ENCODE assay signal across 26 mouse cellular contexts in the genomic region with DNA sequence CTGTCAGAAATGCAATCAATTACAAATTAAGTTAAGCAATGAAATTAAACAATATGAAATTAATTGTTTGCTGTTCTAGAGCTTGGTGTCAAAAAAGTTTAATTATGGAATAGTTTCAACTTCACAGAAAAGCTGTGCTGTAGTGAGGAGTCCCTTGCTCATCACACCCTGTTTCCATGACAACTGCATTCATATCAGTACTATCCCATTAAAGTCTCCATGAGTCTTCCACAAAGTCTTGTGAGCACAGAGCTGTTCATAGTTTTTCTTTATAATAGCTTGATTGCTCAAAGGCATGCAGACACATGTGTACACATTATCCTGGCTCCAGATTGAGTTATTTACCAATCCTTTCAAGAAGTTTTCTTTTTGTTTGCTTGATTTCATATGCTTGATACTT.
A peak's percentile ranks its signal among the peaks of the same experiment; 100 is the strongest.
DNase-seq lines count a peak whose midpoint lies in the region; ATAC-seq and TF ChIP-seq lines count a peak whose summit lies in the region.
"Had no signal": no experiment of that assay in that cellular context is flagged by ENCODE, and none has a peak within 500 bp of the region (broad histone marks: within the 10 kb centered on the region; RNA-seq: fewer than 3 reads in every experiment).

No protein-coding gene starts in this region.

- peak; percentile 19 for DNase-seq in forebrain, embryonic 14.5 days (ENCODE audit: low spot score)
- no peak for DNase-seq in forebrain, postnatal 0 days
- peak; percentile 32 for DNase-seq in midbrain, postnatal 0 days (ENCODE audit: low spot score)
- no peak for DNase-seq in midbrain, embryonic 14.5 days
- DNase-seq: adrenal gland, adult 8-10 months; adrenal gland, postnatal 14 days; adrenal gland, postnatal 36 days; B cell, adult 2 months; cerebellum, adult 11 months; cerebellum, adult 18-20 months; cerebellum, adult 8-10 months; cerebellum, adult 9-11 months; cerebellum, postnatal 14 days; cerebellum, postnatal 36 days; embryo, embryonic 11 days had no signal

- TF ChIP-seq CTCF in forebrain, postnatal 0 days (IDR thresholded peaks at IDR 0.05; ENCODE audit: low read depth), result no peak
- no peak for TF ChIP-seq CTCF in midbrain, postnatal 0 days (IDR thresholded peaks at IDR 0.05)

- no peaks in the 10 kb centered on the region for H3K27me3 ChIP-seq in forebrain, embryonic 14.5 days (replicated peaks; ENCODE audit: control insufficient read depth, insufficient read depth, low read length)
- no peaks in the 10 kb centered on the region for H3K27me3 ChIP-seq in forebrain, embryonic 13.5 days
- H3K27me3 ChIP-seq in forebrain, postnatal 0 days (ENCODE audit: insufficient read depth, low read length), result no peaks in the 10 kb centered on the region
- no peaks in the 10 kb centered on the region for H3K27me3 ChIP-seq in forebrain, embryonic 15.5 days
- no peaks in the 10 kb centered on the region for H3K27me3 ChIP-seq in midbrain, postnatal 0 days (ENCODE audit: insufficient read depth, low read length)
- H3K27me3 ChIP-seq in midbrain, embryonic 14.5 days (ENCODE audit: control insufficient read depth, insufficient read depth, low read length), result no peaks in the 10 kb centered on the region
- H3K27me3 ChIP-seq: CH12.LX; embryonic facial prominence, embryonic 13.5 days; embryonic facial prominence, embryonic 15.5 days; Patski had no signal

- no peak overlapping the region for H3K4me3 ChIP-seq in forebrain, embryonic 14.5 days (ENCODE audit: low read depth, low read length)
- no peak overlapping the region for H3K4me3 ChIP-seq in forebrain, embryonic 13.5 days
- H3K4me3 ChIP-seq in forebrain, postnatal 0 days (ENCODE audit: low read depth, low read length), result no peak overlapping the region
- H3K4me3 ChIP-seq in forebrain, embryonic 15.5 days, result no peak overlapping the region
- no peak overlapping the region for H3K4me3 ChIP-seq in midbrain, postnatal 0 days (ENCODE audit: low read depth, low read length)
- no peak overlapping the region for H3K4me3 ChIP-seq in midbrain, embryonic 14.5 days (replicated peaks; ENCODE audit: low read depth, low read length)
- H3K4me3 ChIP-seq: embryonic facial prominence, embryonic 13.5 days; embryonic facial prominence, embryonic 15.5 days; erythroblast, embryonic 14.5 days; forebrain, embryonic 10.5 days had no signal

- ATAC-seq in forebrain, embryonic 14.5 days, result no peak
- no peak for ATAC-seq in forebrain, embryonic 13.5 days
- ATAC-seq in forebrain, postnatal 0 days, result peak; percentile 82
- no peak for ATAC-seq in forebrain, embryonic 15.5 days (replicated peaks)
- no peak for ATAC-seq in midbrain, postnatal 0 days (ENCODE audit: low FRiP score)
- no peak for ATAC-seq in midbrain, embryonic 14.5 days (ENCODE audit: low FRiP score, low TSS enrichment)
- ATAC-seq: activated CD4-positive, CD25-positive, alpha-beta regulatory T cell, adult 4 months; CD4-positive, CD25-positive, alpha-beta regulatory T cell, adult 4 months; Patski had no signal

- no peaks in the 10 kb centered on the region for H3K9me3 ChIP-seq in forebrain, embryonic 14.5 days (replicated peaks; ENCODE audit: control insufficient read depth, low read length)
- no peaks in the 10 kb centered on the region for H3K9me3 ChIP-seq in forebrain, embryonic 13.5 days (replicated peaks)
- no peaks in the 10 kb centered on the region for H3K9me3 ChIP-seq in forebrain, postnatal 0 days (ENCODE audit: low read length)
- no peaks in the 10 kb centered on the region for H3K9me3 ChIP-seq in forebrain, embryonic 15.5 days
- no peaks in the 10 kb centered on the region for H3K9me3 ChIP-seq in midbrain, postnatal 0 days (ENCODE audit: low read length)
- H3K9me3 ChIP-seq in midbrain, embryonic 14.5 days (ENCODE audit: control insufficient read depth, low read length), result no peaks in the 10 kb centered on the region
- H3K9me3 ChIP-seq: embryonic facial prominence, embryonic 13.5 days; embryonic facial prominence, embryonic 15.5 days; forebrain, embryonic 10.5 days had no signal

- H3K36me3 ChIP-seq in forebrain, embryonic 14.5 days (ENCODE audit: control insufficient read depth, insufficient read depth, low read length), result no peaks in the 10 kb centered on the region
- no peaks in the 10 kb centered on the region for H3K36me3 ChIP-seq in forebrain, embryonic 13.5 days (ENCODE audit: poor library complexity, severe bottlenecking)
- H3K36me3 ChIP-seq in forebrain, postnatal 0 days (ENCODE audit: insufficient read depth), result no peaks in the 10 kb centered on the region
- no peaks in the 10 kb centered on the region for H3K36me3 ChIP-seq in forebrain, embryonic 15.5 days
- no peaks in the 10 kb centered on the region for H3K36me3 ChIP-seq in midbrain, postnatal 0 days (ENCODE audit: insufficient read depth, low read length)
- H3K36me3 ChIP-seq in midbrain, embryonic 14.5 days (ENCODE audit: control insufficient read depth, insufficient read depth, low read length), result no peaks in the 10 kb centered on the region
- H3K36me3 ChIP-seq: embryonic facial prominence, embryonic 13.5 days; embryonic facial prominence, embryonic 15.5 days; forebrain, embryonic 10.5 days; G1E had no signal

- no peak overlapping the region for H3K4me2 ChIP-seq in forebrain, embryonic 14.5 days (ENCODE audit: low read length)
- no peak overlapping the region for H3K4me2 ChIP-seq in forebrain, embryonic 13.5 days
- no peak overlapping the region for H3K4me2 ChIP-seq in forebrain, postnatal 0 days (ENCODE audit: low read depth)
- no peak overlapping the region for H3K4me2 ChIP-seq in forebrain, embryonic 15.5 days (replicated peaks)
- no peak overlapping the region for H3K4me2 ChIP-seq in midbrain, postnatal 0 days (ENCODE audit: low read depth, low read length, poor library complexity, severe bottlenecking)
- H3K4me2 ChIP-seq in midbrain, embryonic 14.5 days (ENCODE audit: low read length), result no peak overlapping the region
- H3K4me2 ChIP-seq: embryonic facial prominence, embryonic 13.5 days; embryonic facial prominence, embryonic 15.5 days had no signal

- H3K9ac ChIP-seq in forebrain, embryonic 14.5 days (ENCODE audit: low read length), result no peak overlapping the region
- no peak overlapping the region for H3K9ac ChIP-seq in forebrain, embryonic 13.5 days
- no peak overlapping the region for H3K9ac ChIP-seq in forebrain, postnatal 0 days
- H3K9ac ChIP-seq in forebrain, embryonic 15.5 days (replicated peaks), result no peak overlapping the region
- H3K9ac ChIP-seq in midbrain, postnatal 0 days (replicated peaks; ENCODE audit: low read length, poor library complexity, severe bottlenecking), result no peak overlapping the region
- no peak overlapping the region for H3K9ac ChIP-seq in midbrain, embryonic 14.5 days (replicated peaks; ENCODE audit: low read length)
- H3K9ac ChIP-seq: embryonic facial prominence, embryonic 13.5 days; embryonic facial prominence, embryonic 15.5 days had no signal

- no peaks in the 10 kb centered on the region for H3K4me1 ChIP-seq in forebrain, embryonic 14.5 days (ENCODE audit: control insufficient read depth, insufficient read depth, low read length)
- H3K4me1 ChIP-seq in forebrain, embryonic 13.5 days, result no peaks in the 10 kb centered on the region
- H3K4me1 ChIP-seq in forebrain, postnatal 0 days (ENCODE audit: insufficient read depth), result no peaks in the 10 kb centered on the region
- H3K4me1 ChIP-seq in forebrain, embryonic 15.5 days, result no peaks in the 10 kb centered on the region
- no peaks in the 10 kb centered on the region for H3K4me1 ChIP-seq in midbrain, postnatal 0 days (ENCODE audit: insufficient read depth, low read length)
- H3K4me1 ChIP-seq in midbrain, embryonic 14.5 days (ENCODE audit: control insufficient read depth, insufficient read depth, low read length), result no peaks in the 10 kb centered on the region
- H3K4me1 ChIP-seq: embryonic facial prominence, embryonic 13.5 days; embryonic facial prominence, embryonic 15.5 days; forebrain, embryonic 10.5 days had no signal

- no peak overlapping the region for H3K27ac ChIP-seq in forebrain, embryonic 14.5 days (ENCODE audit: low read depth, low read length)
- no peak overlapping the region for H3K27ac ChIP-seq in forebrain, embryonic 13.5 days
- no peak overlapping the region for H3K27ac ChIP-seq in forebrain, postnatal 0 days (ENCODE audit: low read depth, low read length)
- H3K27ac ChIP-seq in forebrain, embryonic 15.5 days (replicated peaks), result no peak overlapping the region
- no peak overlapping the region for H3K27ac ChIP-seq in midbrain, postnatal 0 days (ENCODE audit: low read depth, low read length)
- H3K27ac ChIP-seq in midbrain, embryonic 14.5 days (replicated peaks; ENCODE audit: low read depth, low read length), result no peak overlapping the region
- H3K27ac ChIP-seq: embryonic facial prominence, embryonic 13.5 days; embryonic facial prominence, embryonic 15.5 days; forebrain, embryonic 10.5 days had no signal

Comparison
In these comparisons a context has a peak if more than half of its experiments do, and no peak if none do; other contexts are left out.
1. DNase-seq: peak in forebrain, embryonic 14.5 days (single experiment) and midbrain, postnatal 0 days (single experiment); none in forebrain, postnatal 0 days (single experiment) and midbrain, embryonic 14.5 days (single experiment).